Mouse (Mus musculus) hindlimb bud, embryonic 11.5 days (tissue): Measurements from ENCODE around the gene Krtap12-1.
"Not testable (repeated sequence)": the region's sequence is repeated elsewhere in the genome, so short reads cannot be mapped to it uniquely, and the experiment has no call there.

Experiments
- DNase-seq: peaks from one replicate; pipeline ENCODE4 v3.0.0-alpha.2; 2012; ENCODE audit warnings: low read depth, low spot score; ENCODE audit errors: extremely low spot score

Gene Krtap12-1

GRCm38 (mm10) chr10:77720299-77720698, at the start of gene Krtap12-1:
Krtap12-1 (plus strand) TSS chr10:77720599.
- not testable (repeated sequence) for DNase-seq

- no peak for DNase-seq
Measured at GRCm38 (mm10) chr10:77670710-77671109, 49.7 kb upstream of the Krtap12-1 start.

GRCm38 (mm10) chr10:77671519-77671918, 48.9 kb upstream of the Krtap12-1 start:
- no peak for DNase-seq

GRCm38 (mm10) chr10:77673765-77674164, 46.6 kb upstream of the Krtap12-1 start:
- DNase-seq, result no peak

- DNase-seq, result no peak
Measured at GRCm38 (mm10) chr10:77677562-77677961, 42.8 kb upstream of the Krtap12-1 start.

- DNase-seq, result no peak
Measured at GRCm38 (mm10) chr10:77682994-77683393, 37.4 kb upstream of the Krtap12-1 start.

- no peak for DNase-seq
Measured at GRCm38 (mm10) chr10:77684181-77684580, 36.2 kb upstream of the Krtap12-1 start.

- DNase-seq, result no peak
Measured at GRCm38 (mm10) chr10:77685895-77686664, 34.3 kb upstream of the Krtap12-1 start, which contains the start of gene Tspear. Tspear (plus strand) TSS chr10:77686569.

- DNase-seq, result no peak
Measured at GRCm38 (mm10) chr10:77687021-77687420, 33.4 kb upstream of the Krtap12-1 start.

GRCm38 (mm10) chr10:77690356-77690807, 30.0 kb upstream of the Krtap12-1 start, which contains the start of gene Gm19402:
Gm19402 (minus strand) TSS chr10:77690757.
- DNase-seq, result not testable (repeated sequence)

GRCm38 (mm10) chr10:77697133-77697532, 23.3 kb upstream of the Krtap12-1 start, which contains the start of gene Gm9508:
Gm9508 (minus strand) TSS chr10:77697233.
- DNase-seq, result no peak

- no peak for DNase-seq
Measured at GRCm38 (mm10) chr10:77706326-77706725, 14.1 kb upstream of the Krtap12-1 start, which contains the start of gene Gm10272. Gm10272 (plus strand) TSS chr10:77706626.

GRCm38 (mm10) chr10:77709831-77710230, 10.6 kb upstream of the Krtap12-1 start:
- no peak for DNase-seq

GRCm38 (mm10) chr10:77711157-77711556, 9.2 kb upstream of the Krtap12-1 start, which contains the start of gene Gm10024:
Gm10024 (plus strand) TSS chr10:77711457.
- DNase-seq, result not testable (repeated sequence)

GRCm38 (mm10) chr10:77713734-77714133, 6.7 kb upstream of the Krtap12-1 start:
- no peak for DNase-seq

- DNase-seq, result no peak
Measured at GRCm38 (mm10) chr10:77715507-77715906, 4.9 kb upstream of the Krtap12-1 start, which contains the start of gene Gm10142. Gm10142 (plus strand) TSS chr10:77715807.

- DNase-seq, result no peak
Measured at GRCm38 (mm10) chr10:77724855-77725254, 4.5 kb downstream of the Krtap12-1 start.

GRCm38 (mm10) chr10:77726186-77726585, 5.8 kb downstream of the Krtap12-1 start, which contains the start of gene Gm10100:
Gm10100 (plus strand) TSS chr10:77726486.
- no peak for DNase-seq

- no peak for DNase-seq
Measured at GRCm38 (mm10) chr10:77728280-77728679, 7.9 kb downstream of the Krtap12-1 start.

- DNase-seq, result no peak
Measured at GRCm38 (mm10) chr10:77729241-77729640, 8.8 kb downstream of the Krtap12-1 start.

- no peak for DNase-seq
Measured at GRCm38 (mm10) chr10:77735928-77736327, 15.5 kb downstream of the Krtap12-1 start.

- no peak for DNase-seq
Measured at GRCm38 (mm10) chr10:77738929-77739328, 18.5 kb downstream of the Krtap12-1 start.
